Mouse (Mus musculus) C2C12 (cell line): ENCODE results near the gene Gm44511. TPM values are rescaled to one million over a fixed set of nuclear protein-coding genes. Genes with fewer than 3 reads are reported as not detected.
"Not testable (repeated sequence)": the region's sequence is repeated elsewhere in the genome, so short reads cannot be mapped to it uniquely, and the experiment has no call there.

Experiments used
- H3K27me3 ChIP-seq: one replicate; pipeline ENCODE4 v1.6.1; 2011; ENCODE audit not compliant: control insufficient read depth, insufficient read depth, insufficient read length
- H3K36me3 ChIP-seq: one replicate; pipeline ENCODE4 v1.6.1; 2011; ENCODE audit not compliant: control insufficient read depth, insufficient read depth
- H3K4me3 ChIP-seq: one replicate; pipeline ENCODE4 v1.5.1; 2011; ENCODE audit warnings: mild to moderate bottlenecking, control low read depth; ENCODE audit not compliant: poor library complexity, insufficient read depth, severe bottlenecking
- H3K79me2 ChIP-seq: one replicate; pipeline ENCODE4 v1.6.1; 2011; ENCODE audit not compliant: control insufficient read depth, insufficient read depth
- H3K79me3 ChIP-seq: one replicate; pipeline ENCODE4 v1.6.1; 2011; ENCODE audit warnings: low read depth, control low read depth
- H3ac ChIP-seq: one replicate; pipeline ENCODE3; 2011; ENCODE audit warnings: low read depth; ENCODE audit not compliant: control insufficient read depth, insufficient read length
- CEBPB ChIP-seq: IDR thresholded peaks from one replicate; pipeline ENCODE4 v1.6.1; 2011; ENCODE audit warnings: low read depth, mild to moderate bottlenecking, control low read depth, moderate library complexity
- CTCF ChIP-seq: IDR thresholded peaks from one replicate; pipeline ENCODE4 v1.5.1; 2011; ENCODE audit not compliant: control insufficient read depth, insufficient read depth, insufficient read length
- FOSL1 ChIP-seq: IDR thresholded peaks from one replicate; pipeline ENCODE4 v1.8.0; 2011; ENCODE audit warnings: mild to moderate bottlenecking, low read length; ENCODE audit not compliant: poor library complexity, insufficient read depth, severe bottlenecking
- MAX ChIP-seq: IDR thresholded peaks from one replicate; pipeline ENCODE4 v1.6.1; 2011; ENCODE audit warnings: mild to moderate bottlenecking, control low read depth
- MYOD1 ChIP-seq: IDR thresholded peaks from one replicate; pipeline ENCODE4 v1.6.1; 2011; ENCODE audit warnings: low read depth; ENCODE audit not compliant: control insufficient read depth, insufficient read length
- MYOG ChIP-seq: IDR thresholded peaks from one replicate; pipeline ENCODE4 v1.6.1; 2011; ENCODE audit not compliant: control insufficient read depth, insufficient read length; ENCODE audit errors: extremely low read depth
- USF1 ChIP-seq: IDR thresholded peaks from one replicate; pipeline ENCODE4 v1.6.1; 2011; ENCODE audit warnings: low read depth, mild to moderate bottlenecking, control low read depth, moderate library complexity
- polyA plus RNA-seq: library from polyadenylated mRNA; unstranded; fragments of >200 nt; fragmentation: generic; extraction: Trizol; gene quantifications from one replicate; pipeline ENCODE4 v1.2.1, GENCODE M21; 2012; ENCODE audit warnings: missing spikeins

Gm44511 gene
- polyA plus RNA-seq, 1 experiment = not detected

DNA sequence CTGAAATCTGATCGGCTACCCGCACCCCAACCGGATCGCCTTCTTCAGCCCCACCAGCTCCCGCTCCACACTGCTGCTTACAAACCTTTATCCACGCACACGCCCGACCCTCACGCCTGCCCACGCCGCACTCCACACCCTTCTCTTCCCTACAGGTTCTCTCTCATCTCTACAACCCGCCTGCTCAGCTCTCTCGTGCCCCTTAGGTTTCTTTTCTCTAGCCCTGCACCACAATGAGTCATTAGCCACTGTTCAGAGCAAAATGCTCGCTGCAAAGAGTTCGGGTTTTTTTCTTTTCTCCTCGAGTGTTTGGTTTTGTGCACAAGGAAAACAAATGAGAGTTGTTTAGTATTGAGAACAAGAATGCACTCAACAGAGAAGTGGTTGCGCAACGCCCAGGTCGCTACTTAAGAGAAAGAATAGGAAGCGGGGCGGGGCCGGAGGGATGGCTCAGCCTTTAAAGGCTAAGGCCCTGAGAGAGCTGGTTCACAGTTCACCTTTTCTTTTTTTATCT lies 17.4 kb upstream of the Gm44511 start:
- H3K36me3 ChIP-seq = no peaks in the 10 kb centered on the region
- H3ac ChIP-seq = peak overlapping the region; percentile 58
- H3K79me2 ChIP-seq = no peaks in the 10 kb centered on the region
- no peaks in the 10 kb centered on the region for H3K27me3 ChIP-seq
- TF ChIP-seq MYOD1 (no peak), CEBPB (peak; percentile 97), MYOG (no peak), CTCF (no peak), USF1 (no peak), FOSL1 (no peak), MAX (no peak)
- no peaks in the 10 kb centered on the region for H3K79me3 ChIP-seq
- peak overlapping the region; percentile 44 for H3K4me3 ChIP-seq

GRCm38 (mm10) chr6:128842945-128843478 lies 16.9 kb upstream of the Gm44511 start:
- H3K79me3 ChIP-seq = no peaks in the 10 kb centered on the region
- peak overlapping the region; percentile 59 for H3ac ChIP-seq
- H3K36me3 ChIP-seq = no peaks in the 10 kb centered on the region
- no peak for TF ChIP-seq FOSL1
- TF ChIP-seq USF1 = no peak
- no peak for TF ChIP-seq MYOG
- no peak for TF ChIP-seq MYOD1
- no peak for TF ChIP-seq CEBPB
- TF ChIP-seq MAX = no peak
- no peak for TF ChIP-seq CTCF
- no peaks in the 10 kb centered on the region for H3K79me2 ChIP-seq
- H3K27me3 ChIP-seq = no peaks in the 10 kb centered on the region
- peak overlapping the region; percentile 44 for H3K4me3 ChIP-seq

DNA sequence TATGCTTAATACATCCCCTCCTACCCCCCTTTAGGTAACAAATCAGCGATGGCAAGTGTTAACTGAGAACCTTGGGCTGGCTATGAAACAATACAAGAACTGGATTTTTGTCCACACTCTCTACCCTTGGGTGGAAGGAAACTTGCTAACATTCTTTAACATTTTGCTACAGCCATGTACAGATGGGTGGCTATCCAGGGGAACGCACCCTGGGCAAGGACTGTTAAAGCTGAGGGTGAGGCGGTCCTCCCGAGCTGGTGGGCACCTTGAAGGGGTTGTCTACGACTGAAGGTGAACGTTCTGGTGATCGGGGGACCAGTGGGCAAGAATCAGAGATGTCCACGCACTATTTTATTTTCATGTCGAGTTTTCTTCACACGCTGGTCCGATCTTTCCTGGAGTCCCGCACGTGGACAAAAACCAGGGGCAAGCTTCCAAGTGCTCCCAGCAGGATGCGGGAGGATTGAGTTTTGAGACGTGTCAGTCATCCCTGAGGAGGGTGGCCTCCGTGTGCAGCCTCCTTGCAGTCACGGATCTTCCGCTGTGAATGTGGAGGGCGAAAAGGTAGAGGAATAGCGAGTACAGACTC lies 16.3 kb upstream of the Gm44511 start:
- no peaks in the 10 kb centered on the region for H3K27me3 ChIP-seq
- TF ChIP-seq MYOG (no peak), MAX (no peak), CTCF (no peak), USF1 (no peak)
- no peaks in the 10 kb centered on the region for H3K79me2 ChIP-seq
- H3K4me3 ChIP-seq = peak overlapping the region; percentile 44
- H3ac ChIP-seq = peak overlapping the region; percentile 59
- no peaks in the 10 kb centered on the region for H3K36me3 ChIP-seq
- H3K79me3 ChIP-seq = no peaks in the 10 kb centered on the region

DNA sequence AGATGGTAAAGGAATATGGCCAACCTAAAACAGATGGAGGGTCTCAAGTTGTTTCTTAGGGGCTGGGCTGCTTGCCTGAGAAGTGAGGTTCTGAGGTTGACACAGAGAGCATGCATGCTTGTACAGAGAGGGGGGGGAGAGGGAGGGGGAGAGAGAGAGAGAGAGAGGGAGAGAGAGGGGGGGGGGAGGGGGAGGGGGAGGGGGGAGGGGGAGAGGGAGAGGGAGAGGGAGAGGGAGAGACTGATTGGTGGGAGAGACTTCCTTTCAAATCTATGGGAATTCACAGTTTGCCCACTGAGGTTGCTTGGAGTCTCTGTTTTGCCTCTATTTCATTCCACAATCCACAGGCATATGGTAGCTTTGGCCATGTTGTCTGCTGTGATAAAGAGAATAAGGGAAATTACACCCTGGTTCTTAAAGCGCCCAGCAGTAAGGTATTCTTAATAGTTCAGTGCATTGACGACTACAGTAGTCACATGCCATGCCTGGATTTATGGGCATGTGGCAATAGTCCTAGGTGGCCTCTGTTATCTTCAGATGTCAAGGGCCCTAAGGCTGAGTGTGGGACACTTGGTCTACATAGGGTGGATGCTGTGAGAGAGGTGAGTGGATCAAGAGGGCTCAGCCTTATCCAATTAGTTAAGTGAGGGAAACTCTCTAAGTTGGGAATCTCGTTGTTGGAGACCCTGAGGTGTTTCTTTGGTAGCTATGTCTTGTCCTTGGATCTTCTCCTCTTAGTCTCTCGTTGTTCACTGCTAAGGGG lies 15.4 kb upstream of the Gm44511 start:
- TF ChIP-seq USF1 = no peak
- TF ChIP-seq MAX = no peak
- no peak for TF ChIP-seq CEBPB
- TF ChIP-seq FOSL1 = no peak
- no peak for TF ChIP-seq MYOD1
- TF ChIP-seq CTCF = no peak
- no peak for TF ChIP-seq MYOG
- no peaks in the 10 kb centered on the region for H3K27me3 ChIP-seq
- H3K36me3 ChIP-seq = no peaks in the 10 kb centered on the region
- H3K79me3 ChIP-seq = no peaks in the 10 kb centered on the region
- H3ac ChIP-seq = no peak overlapping the region
- no peak overlapping the region for H3K4me3 ChIP-seq
- no peaks in the 10 kb centered on the region for H3K79me2 ChIP-seq

DNA sequence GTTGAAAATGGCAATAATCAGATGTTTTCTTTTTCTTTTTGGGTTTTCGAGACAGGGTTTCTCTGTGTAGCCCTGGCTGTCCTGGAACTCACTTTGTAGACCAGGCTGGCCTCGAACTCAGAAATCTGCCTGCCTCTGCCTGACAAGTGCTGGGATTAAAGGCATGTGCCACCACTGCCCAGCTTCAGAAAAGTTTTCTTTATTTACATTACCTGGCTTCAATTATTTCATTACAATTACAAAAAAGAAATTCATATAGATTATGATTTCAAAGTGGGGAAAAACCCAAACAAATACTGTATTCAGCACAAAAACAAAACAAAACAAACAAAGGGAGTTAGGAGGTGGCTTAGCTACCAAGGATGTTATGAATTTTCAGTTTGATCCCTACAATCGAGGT lies 14.6 kb upstream of the Gm44511 start:
- not testable (repeated sequence) for H3K79me2 ChIP-seq, H3K36me3 ChIP-seq, H3ac ChIP-seq, H3K4me3 ChIP-seq, H3K27me3 ChIP-seq, H3K79me3 ChIP-seq

DNA sequence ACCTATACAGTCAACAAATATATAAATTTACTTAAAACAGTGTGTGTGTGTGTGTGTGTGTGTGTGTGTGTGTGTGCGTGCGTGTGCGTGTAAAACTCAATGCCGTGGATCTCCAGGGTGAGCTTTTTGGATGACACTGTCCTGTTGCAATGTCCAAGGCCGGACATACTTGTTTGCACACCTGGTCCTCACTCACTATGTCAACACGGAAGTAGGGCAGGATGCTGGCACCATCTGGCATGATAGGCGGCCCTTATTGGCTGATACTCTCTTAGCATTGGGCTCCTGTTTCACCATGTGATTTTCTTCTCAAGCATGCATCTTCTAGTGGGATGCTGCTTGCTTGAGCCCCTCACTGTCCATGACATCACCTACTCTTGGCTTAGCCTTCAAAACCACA lies 13.8 kb upstream of the Gm44511 start:
- Histone ChIP-seq H3K79me2 (no peaks in the 10 kb centered on the region), H3K27me3 (no peaks in the 10 kb centered on the region), H3K79me3 (no peaks in the 10 kb centered on the region), H3K4me3 (no peak overlapping the region), H3K36me3 (no peaks in the 10 kb centered on the region), H3ac (no peak overlapping the region)
- TF ChIP-seq MYOG = no peak
- TF ChIP-seq MYOD1 = peak; percentile 66
